Mouse (Mus musculus) midbrain, embryonic 15.5 days (tissue): ENCODE measurements around the gene Miip. TPM values are rescaled to one million over a fixed set of nuclear protein-coding genes. Genes with fewer than 3 reads are reported as not detected.

Experiments
- ATAC-seq: fragments of 200-750 bp; cut with Nextera tagmentation; replicated peaks from 2 replicates; pipeline ENCODE4 v1.8.0; 2017; ENCODE audit warnings: moderate TSS enrichment
- H3K27ac ChIP-seq: fragments of 300-500 bp; sonication (generic); 2 replicates; pipeline ENCODE4 v1.5.1; 2015; ENCODE audit warnings: mild to moderate bottlenecking, inconsistent platforms
- H3K27me3 ChIP-seq: fragments of 300-500 bp; sonication (generic); replicated peaks from 2 replicates; pipeline ENCODE4 v1.6.1; 2015; ENCODE audit warnings: inconsistent platforms
- H3K36me3 ChIP-seq: fragments of 300-500 bp; sonication (generic); replicated peaks from 2 replicates; pipeline ENCODE4 v1.6.1; 2015; ENCODE audit warnings: inconsistent platforms
- H3K4me1 ChIP-seq: fragments of 300-500 bp; sonication (generic); 2 replicates; pipeline ENCODE4 v1.6.1; 2015; ENCODE audit warnings: inconsistent platforms
- H3K4me2 ChIP-seq: fragments of 300-500 bp; sonication (generic); 2 replicates; pipeline ENCODE4 v1.6.1; 2015; ENCODE audit warnings: inconsistent platforms, mild to moderate bottlenecking, moderate library complexity
- H3K4me3 ChIP-seq: fragments of 300-500 bp; sonication (generic); 2 replicates; pipeline ENCODE4 v1.5.1; 2015; ENCODE audit warnings: mild to moderate bottlenecking, inconsistent platforms
- H3K9ac ChIP-seq: fragments of 300-500 bp; sonication (generic); 2 replicates; pipeline ENCODE4 v1.6.1; 2015; ENCODE audit warnings: mild to moderate bottlenecking, inconsistent platforms
- H3K9me3 ChIP-seq: fragments of 300-500 bp; sonication (generic); 2 replicates; pipeline ENCODE4 v1.6.1; 2016; ENCODE audit warnings: inconsistent platforms
- WGBS: fragments of 180-500 bp; shearing (Covaris S2); methylation state at CpG from one replicate; pipeline ENCODE4 v1.1.7; 2015; ENCODE audit warnings: mixed read lengths; 5-methylcytosine and 5-hydroxymethylcytosine counted together
- polyA plus RNA-seq: library from polyadenylated mRNA; unstranded; fragments of >200 nt; fragmentation: Nextera tagmentation; extraction: Ambion mirVana; gene quantifications from 2 replicates; pipeline ENCODE4 v1.2.1, GENCODE M21; 2015

Miip gene
- polyA plus RNA-seq, 1 experiment from 2014 or later = 43.3 TPM

GRCm38 (mm10) chr4:147814592-147815167 is 53.9 kb downstream of the Miip start:
- ATAC-seq = no peak
- Histone ChIP-seq H3K4me1 (no peaks in the 10 kb centered on the region), H3K36me3 (no peaks in the 10 kb centered on the region), H3K4me2 (no peak overlapping the region), H3K27ac (no peak overlapping the region), H3K4me3 (no peak overlapping the region), H3K9me3 (0 out of 2 replicates have a peak, but pooled peaks cover 2% of the 10 kb centered on the region), H3K27me3 (no peaks in the 10 kb centered on the region), H3K9ac (no peak overlapping the region)
- WGBS = 86% methylated on average over 2 of the region's 2 CpGs

DNA sequence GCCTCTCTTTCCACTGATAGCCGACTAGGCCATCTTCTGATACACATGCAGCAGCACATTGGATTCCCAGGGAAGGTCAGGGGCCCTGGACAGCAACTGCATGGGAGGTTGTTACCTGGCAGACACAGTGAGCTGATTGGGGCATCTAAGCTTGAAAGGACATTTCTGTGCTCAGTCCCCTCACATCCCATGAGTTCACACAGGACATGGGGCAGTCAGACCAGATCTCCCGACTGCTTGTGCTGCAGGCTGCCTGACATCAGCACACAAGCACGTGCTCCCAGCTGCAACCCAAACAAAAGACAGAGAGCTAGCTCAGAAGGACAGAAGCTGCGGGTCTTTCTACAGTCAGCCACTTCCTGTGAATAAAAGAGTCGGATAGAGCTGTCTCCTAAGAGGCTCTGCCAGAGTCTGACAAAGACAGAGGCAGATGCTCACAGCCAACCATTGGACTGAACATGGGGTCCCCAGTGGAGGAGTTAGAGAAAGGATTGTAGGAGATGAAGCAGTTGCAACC is 55.3 kb downstream of the Miip start:
- Histone ChIP-seq H3K4me3 (no peak overlapping the region), H3K4me1 (peaks cover 5% of the 10 kb centered on the region), H3K27me3 (no peaks in the 10 kb centered on the region), H3K27ac (no peak overlapping the region), H3K36me3 (no peaks in the 10 kb centered on the region), H3K4me2 (no peak overlapping the region), H3K9ac (no peak overlapping the region), H3K9me3 (0 out of 2 replicates have a peak, but pooled peaks cover 2% of the 10 kb centered on the region)
- ATAC-seq = no peak
- 39% methylated on average over 5 of the region's 5 CpGs for WGBS

Other genes with a start within 250 kb of the Miip start
- 1.8 and 2.1 TPM in 2 replicates for gene Zfp979, start 226.3 kb downstream of the Miip start, polyA plus RNA-seq
- gene Zfp534, start 166.3 kb downstream of the Miip start, polyA plus RNA-seq = not detected in 2 replicates
- gene Zfp984, start 59.0 kb downstream of the Miip start, polyA plus RNA-seq = 2.7 and 3.4 TPM in 2 replicates
- gene Zfp933, start 20.4 kb downstream of the Miip start, polyA plus RNA-seq = 7.5 and 7.6 TPM in 2 replicates
- gene Fv1, start 163 bp upstream of the Miip start, polyA plus RNA-seq = 9.5 and 9.7 TPM in 2 replicates
- 101 and 104 TPM in 2 replicates for gene Mfn2, start 35.9 kb upstream of the Miip start, polyA plus RNA-seq
- gene Plod1, start 68.0 kb upstream of the Miip start, polyA plus RNA-seq = 20.2 and 22.7 TPM in 2 replicates
- 12.8 and 16.5 TPM in 2 replicates for gene 2510039O18Rik, start 72.1 kb upstream of the Miip start, polyA plus RNA-seq
- gene Nppb, start 117.0 kb upstream of the Miip start, polyA plus RNA-seq = not detected in 2 replicates
- 3.6 and 6.4 TPM in 2 replicates for gene Nppa, start 131.9 kb upstream of the Miip start, polyA plus RNA-seq
- gene Clcn6, start 170.0 kb upstream of the Miip start, polyA plus RNA-seq = 36.2 and 38.0 TPM in 2 replicates
- gene Mthfr, start 170.3 kb upstream of the Miip start, polyA plus RNA-seq = 23.2 and 24.8 TPM in 2 replicates
- 5.5 and 6.4 TPM in 2 replicates for gene Agtrap, start 219.2 kb upstream of the Miip start, polyA plus RNA-seq